In the genomic region with DNA sequence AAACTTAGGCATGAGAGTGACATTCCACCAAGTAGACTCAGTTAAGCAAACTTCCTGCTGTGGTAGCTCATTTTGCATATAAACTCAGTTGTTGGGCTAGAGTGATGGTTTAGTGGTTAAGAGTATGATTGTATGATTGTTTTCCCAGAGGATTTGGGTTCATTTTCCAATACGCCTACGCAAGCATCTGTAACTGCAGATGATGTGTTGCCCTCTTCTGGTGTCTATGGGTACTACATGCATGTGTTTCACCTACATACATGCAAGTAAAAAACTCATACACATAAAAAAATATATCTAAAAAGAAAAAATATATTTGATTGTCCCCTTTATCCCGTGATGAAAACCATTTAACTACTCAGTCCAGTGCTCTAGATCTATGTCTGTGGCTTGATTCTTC, we compare ENCODE assay signal across 8 mouse cellular contexts.
DNase-seq lines count a peak whose midpoint lies in the region; ATAC-seq and TF ChIP-seq lines count a peak whose summit lies in the region.

No protein-coding gene starts in this region.

- ATAC-seq in hindbrain, embryonic 11.5 days (ENCODE audit: low FRiP score): no peak
- no peak for ATAC-seq in hindbrain, embryonic 12.5 days (ENCODE audit: low FRiP score)
- ATAC-seq in lung, embryonic 14.5 days (ENCODE audit: insufficient read depth): no peak
- no peak for ATAC-seq in frontal cortex, adult (ENCODE audit: low TSS enrichment)

- no peak overlapping the region for H3K9ac ChIP-seq in hindbrain, embryonic 11.5 days (ENCODE audit: low read depth, low read length)
- no peak overlapping the region for H3K9ac ChIP-seq in hindbrain, embryonic 12.5 days
- no peak overlapping the region for H3K9ac ChIP-seq in lung, embryonic 14.5 days

- H3K27ac ChIP-seq in hindbrain, embryonic 11.5 days (ENCODE audit: low read depth, low read length): no peak overlapping the region
- H3K27ac ChIP-seq in hindbrain, embryonic 12.5 days: no peak overlapping the region
- no peak overlapping the region for H3K27ac ChIP-seq in lung, embryonic 14.5 days (ENCODE audit: low read depth)

- no peak overlapping the region for H3K4me2 ChIP-seq in hindbrain, embryonic 11.5 days (replicated peaks; ENCODE audit: low read depth, low read length)
- no peak overlapping the region for H3K4me2 ChIP-seq in hindbrain, embryonic 12.5 days (replicated peaks)
- H3K4me2 ChIP-seq in lung, embryonic 14.5 days: no peak overlapping the region

- H3K4me3 ChIP-seq in hindbrain, embryonic 11.5 days (ENCODE audit: low read depth, low read length): no peak overlapping the region
- H3K4me3 ChIP-seq in hindbrain, embryonic 12.5 days: no peak overlapping the region
- no peak overlapping the region for H3K4me3 ChIP-seq in lung, embryonic 14.5 days (ENCODE audit: low read depth, low read length)

- H3K36me3 ChIP-seq in hindbrain, embryonic 11.5 days (ENCODE audit: control insufficient read depth, insufficient read depth, low read length): no peaks in the 10 kb centered on the region
- H3K36me3 ChIP-seq in hindbrain, embryonic 12.5 days: no peaks in the 10 kb centered on the region
- H3K36me3 ChIP-seq in lung, embryonic 14.5 days (ENCODE audit: insufficient read depth): no peaks in the 10 kb centered on the region

- peak; percentile 42 for TF ChIP-seq CTCF in lung, embryonic 14.5 days (IDR thresholded peaks at IDR 0.05; ENCODE audit: low read depth)

- WGBS in hindbrain, embryonic 11.5 days: 51% methylated on average over 3 of the region's 3 CpGs
- WGBS in hindbrain, embryonic 12.5 days: 43% methylated on average over 3 of the region's 3 CpGs
- WGBS in lung, embryonic 14.5 days: 51% methylated on average over 3 of the region's 3 CpGs

- H3K4me1 ChIP-seq in hindbrain, embryonic 11.5 days (replicated peaks; ENCODE audit: control insufficient read depth, insufficient read depth, low read length): no peaks in the 10 kb centered on the region
- no peaks in the 10 kb centered on the region for H3K4me1 ChIP-seq in hindbrain, embryonic 12.5 days
- H3K4me1 ChIP-seq in lung, embryonic 14.5 days (ENCODE audit: insufficient read depth): no peaks in the 10 kb centered on the region

- peak; percentile 35 for DNase-seq in hindbrain, embryonic 11.5 days (ENCODE audit: low spot score)
- peak; percentile 56 for DNase-seq in lung, embryonic 14.5 days
- no peak for DNase-seq in lung, postnatal 14 days
- peak; percentile 28 for DNase-seq in MEL-GATA-1-ER (ENCODE audit: extremely low read depth, low read depth)
- DNase-seq in induced T-regulatory cell, adult 2 months (ENCODE audit: low read depth): peak; percentile 29
- no peak for DNase-seq in ovary, postnatal 10 days (ENCODE audit: low spot score)

- H3K9me3 ChIP-seq in hindbrain, embryonic 11.5 days (ENCODE audit: control insufficient read depth, low read length): no peaks in the 10 kb centered on the region
- H3K9me3 ChIP-seq in hindbrain, embryonic 12.5 days (replicated peaks): no peaks in the 10 kb centered on the region
- no peaks in the 10 kb centered on the region for H3K9me3 ChIP-seq in lung, embryonic 14.5 days (ENCODE audit: low read depth, low read length)

- no peaks in the 10 kb centered on the region for H3K27me3 ChIP-seq in hindbrain, embryonic 11.5 days (ENCODE audit: control insufficient read depth, insufficient read depth, low read length)
- H3K27me3 ChIP-seq in hindbrain, embryonic 12.5 days: no peaks in the 10 kb centered on the region
- no peaks in the 10 kb centered on the region for H3K27me3 ChIP-seq in lung, embryonic 14.5 days (ENCODE audit: insufficient read depth, low read length)

Comparison
In these comparisons a context has a peak if more than half of its experiments do, and no peak if none do; other contexts are left out.
1. DNase-seq: peak in hindbrain, embryonic 11.5 days (single experiment), lung, embryonic 14.5 days (single experiment), MEL-GATA-1-ER (single experiment) and induced T-regulatory cell, adult 2 months (single experiment); none in lung, postnatal 14 days (single experiment) and ovary, postnatal 10 days (single experiment).